Mouse (Mus musculus) stomach, postnatal 0 days (tissue): ENCODE measurements around the gene Gm13283. TPM values are rescaled to one million over a fixed set of nuclear protein-coding genes. Genes with fewer than 3 reads are reported as not detected.
"Not testable (repeated sequence)": the region's sequence is repeated elsewhere in the genome, so short reads cannot be mapped to it uniquely, and the experiment has no call there.

Source experiments
- ATAC-seq: fragments of 200-750 bp; cut with Nextera tagmentation; 2 replicates; pipeline ENCODE4 v1.8.0; 2017; ENCODE audit not compliant: low FRiP score, low TSS enrichment
- DNase-seq: peaks from one replicate; pipeline ENCODE4 v3.0.0-alpha.2; 2016; ENCODE audit warnings: low spot score
- H3K27ac ChIP-seq: fragments of 300-500 bp; sonication (generic); replicated peaks from 2 replicates; pipeline ENCODE4 v1.5.1; 2014; ENCODE audit warnings: mild to moderate bottlenecking, control low read depth
- H3K27me3 ChIP-seq: fragments of 300-500 bp; sonication (generic); 2 replicates; pipeline ENCODE4 v1.6.1; 2014; ENCODE audit warnings: low read length; ENCODE audit not compliant: control insufficient read depth, insufficient read depth
- H3K36me3 ChIP-seq: fragments of 300-500 bp; sonication (generic); 2 replicates; pipeline ENCODE4 v1.6.1; 2014; ENCODE audit warnings: low read length, mixed read lengths; ENCODE audit not compliant: control insufficient read depth, insufficient read depth
- H3K4me1 ChIP-seq: fragments of 300-500 bp; sonication (generic); replicated peaks from 2 replicates; pipeline ENCODE4 v1.6.1; 2014; ENCODE audit warnings: antibody characterized with exemption; ENCODE audit not compliant: control insufficient read depth, insufficient read depth
- H3K4me2 ChIP-seq: fragments of 300-500 bp; sonication (generic); replicated peaks from 2 replicates; pipeline ENCODE4 v1.6.1; 2014; ENCODE audit warnings: low read depth, mild to moderate bottlenecking, control low read depth, moderate library complexity
- H3K4me3 ChIP-seq: fragments of 300-500 bp; sonication (generic); 2 replicates; pipeline ENCODE4 v1.5.1; 2014; ENCODE audit warnings: low read depth, low read length, control low read depth
- H3K9ac ChIP-seq: fragments of 300-500 bp; sonication (generic); 2 replicates; pipeline ENCODE4 v1.6.1; 2014; ENCODE audit warnings: mild to moderate bottlenecking, low read length, control low read depth, mixed read lengths
- H3K9me3 ChIP-seq: fragments of 300-500 bp; sonication (generic); 2 replicates; pipeline ENCODE4 v1.6.1; 2016; ENCODE audit warnings: low read length; ENCODE audit not compliant: control insufficient read depth
- CTCF ChIP-seq: IDR thresholded peaks from 2 replicates; pipeline ENCODE4 v1.5.1; 2016; ENCODE audit warnings: antibody characterized with exemption, low read depth, mild to moderate bottlenecking, moderate library complexity
- WGBS: fragments of 180-500 bp; shearing (Covaris S2); extraction: QIAGEN DNeasy Blood & Tissue Kit; methylation state at CpG from one replicate; pipeline ENCODE4 v1.1.7; 2014; 5-methylcytosine and 5-hydroxymethylcytosine counted together
- polyA plus RNA-seq: library from polyadenylated mRNA; unstranded; fragments of >200 nt; fragmentation: Nextera tagmentation; extraction: Ambion mirVana; gene quantifications from 2 replicates; pipeline ENCODE4 v1.2.1, GENCODE M21; 2015

Gene Gm13283
- polyA plus RNA-seq, 1 experiment from 2014 or later = 0.24 TPM

- H3K27ac ChIP-seq, H3K9me3 ChIP-seq, H3K4me1 ChIP-seq, H3K4me2 ChIP-seq, H3K4me3 ChIP-seq, H3K9ac ChIP-seq, H3K36me3 ChIP-seq, DNase-seq, H3K27me3 ChIP-seq, ATAC-seq: not testable (repeated sequence)
- WGBS = 0% methylated on average over 7 of the region's 52 CpGs
- peak; percentile 47 for TF ChIP-seq CTCF
Measured at GRCm38 (mm10) chr4:88793936-88794675, 34.2 kb downstream of the Gm13283 start, which contains the start of gene Gm13275. Gene Gm13275, plus strand, starts transcription at chr4:88794487.

- H3K27me3 ChIP-seq, H3K36me3 ChIP-seq, DNase-seq, ATAC-seq, H3K4me2 ChIP-seq, H3K4me3 ChIP-seq, H3K4me1 ChIP-seq, H3K9me3 ChIP-seq, H3K9ac ChIP-seq, H3K27ac ChIP-seq: not testable (repeated sequence)
- no CpG with 5 or more reads among the region's 28 CpGs for WGBS
Measured at GRCm38 (mm10) chr4:88797097-88797496, 37.2 kb downstream of the Gm13283 start, which contains the start of gene Gm13279. Gene Gm13279, plus strand, starts transcription at chr4:88797397.

- H3K9ac ChIP-seq, DNase-seq, H3K36me3 ChIP-seq, H3K27ac ChIP-seq, H3K27me3 ChIP-seq, H3K4me2 ChIP-seq, H3K4me1 ChIP-seq, ATAC-seq, H3K9me3 ChIP-seq, H3K4me3 ChIP-seq: not testable (repeated sequence)
- WGBS = 21% methylated on average over 2 of the region's 7 CpGs
Measured at GRCm38 (mm10) chr4:88799365-88799764, 39.4 kb downstream of the Gm13283 start, which contains the start of gene Gm13285. Gene Gm13285, plus strand, starts transcription at chr4:88799665.

GRCm38 (mm10) chr4:88802954-88803353, 43.0 kb downstream of the Gm13283 start, which contains the start of gene Gm13287:
Gene Gm13287, plus strand, starts transcription at chr4:88803254.
- not testable (repeated sequence) for H3K4me2 ChIP-seq, H3K4me1 ChIP-seq, DNase-seq, H3K27ac ChIP-seq, H3K9me3 ChIP-seq, H3K27me3 ChIP-seq, H3K4me3 ChIP-seq, H3K36me3 ChIP-seq, H3K9ac ChIP-seq, ATAC-seq
- no CpG with 5 or more reads among the region's 29 CpGs for WGBS

GRCm38 (mm10) chr4:88805231-88805630, 45.3 kb downstream of the Gm13283 start, which contains the start of gene Gm13288:
Gene Gm13288, plus strand, starts transcription at chr4:88805531.
- not testable (repeated sequence) for H3K27me3 ChIP-seq, H3K4me2 ChIP-seq, H3K4me3 ChIP-seq, H3K36me3 ChIP-seq, H3K27ac ChIP-seq, DNase-seq, H3K9ac ChIP-seq, H3K4me1 ChIP-seq, H3K9me3 ChIP-seq, ATAC-seq
- WGBS = no CpG with 5 or more reads among the region's 8 CpGs

- H3K9me3 ChIP-seq, H3K4me3 ChIP-seq, H3K9ac ChIP-seq, H3K4me2 ChIP-seq, H3K27me3 ChIP-seq, H3K4me1 ChIP-seq, DNase-seq, H3K27ac ChIP-seq, H3K36me3 ChIP-seq, ATAC-seq: not testable (repeated sequence)
- TF ChIP-seq CTCF = peak; percentile 46
- WGBS = 3% methylated on average over 6 of the region's 34 CpGs
Measured at GRCm38 (mm10) chr4:88805761-88806160, 45.8 kb downstream of the Gm13283 start.

Other genes starting within 250 kb of the Gm13283 start
- not detected in 2 replicates for gene Ifnb1, start 237.3 kb upstream of the Gm13283 start, polyA plus RNA-seq
- not detected in 2 replicates for gene Ifna15, start 201.9 kb upstream of the Gm13283 start, polyA plus RNA-seq
- not detected in 2 replicates for gene Ifna14, start 188.3 kb upstream of the Gm13283 start, polyA plus RNA-seq
- not detected in 2 replicates for gene Ifna9, start 167.7 kb upstream of the Gm13283 start, polyA plus RNA-seq
- not detected in 2 replicates for gene Ifna12, start 156.7 kb upstream of the Gm13283 start, polyA plus RNA-seq
- not detected in 2 replicates for gene C87499, start 125.7 kb upstream of the Gm13283 start, polyA plus RNA-seq
- gene Ifna13, start 115.7 kb upstream of the Gm13283 start, polyA plus RNA-seq = not detected in 2 replicates
- gene Ifna16, start 83.2 kb upstream of the Gm13283 start, polyA plus RNA-seq = not detected in 2 replicates
- gene Ifna2, start 76.2 kb upstream of the Gm13283 start, polyA plus RNA-seq = not detected in 2 replicates
- not detected in 2 replicates for gene Ifnab, start 68.8 kb upstream of the Gm13283 start, polyA plus RNA-seq
- 0.19 and 0.51 TPM in 2 replicates for gene Gm26566, start 38.3 kb upstream of the Gm13283 start, polyA plus RNA-seq
- gene Klhl9, start 37.7 kb upstream of the Gm13283 start, polyA plus RNA-seq = 39.8 and 40.6 TPM in 2 replicates
- not detected in 2 replicates for gene Gm13271, start 5.3 kb upstream of the Gm13283 start, polyA plus RNA-seq
- 0.55 TPM in 1 of 2 replicates, not detected in the other for gene Gm13290, start 13.7 kb downstream of the Gm13283 start, polyA plus RNA-seq
- not detected in 2 replicates for gene Gm13289, start 16.8 kb downstream of the Gm13283 start, polyA plus RNA-seq
- not detected in 2 replicates for gene Gm13272, start 19.7 kb downstream of the Gm13283 start, polyA plus RNA-seq
- gene Ifnz, start 22.0 kb downstream of the Gm13283 start, polyA plus RNA-seq = 0.25 and 0.47 TPM in 2 replicates
- gene Gm13276, start 25.6 kb downstream of the Gm13283 start, polyA plus RNA-seq = 0.45 TPM in 1 of 2 replicates, not detected in the other
- not detected in 2 replicates for gene Gm13277, start 28.5 kb downstream of the Gm13283 start, polyA plus RNA-seq
- not detected in 2 replicates for gene Gm13278, start 31.4 kb downstream of the Gm13283 start, polyA plus RNA-seq
- gene Gm13275, start 34.4 kb downstream of the Gm13283 start, polyA plus RNA-seq = not detected in 2 replicates
- gene Gm13279, start 37.3 kb downstream of the Gm13283 start, polyA plus RNA-seq = not detected in 2 replicates
- 0.92 and 1.3 TPM in 2 replicates for gene Gm13285, start 39.5 kb downstream of the Gm13283 start, polyA plus RNA-seq
- gene Gm13287, start 43.1 kb downstream of the Gm13283 start, polyA plus RNA-seq = not detected in 2 replicates
- not detected in 2 replicates for gene Gm13288, start 45.4 kb downstream of the Gm13283 start, polyA plus RNA-seq
- gene Ifna7, start 56.1 kb downstream of the Gm13283 start, polyA plus RNA-seq = not detected in 2 replicates
- not detected in 2 replicates for gene Ifna11, start 59.8 kb downstream of the Gm13283 start, polyA plus RNA-seq
- gene Ifna6, start 67.3 kb downstream of the Gm13283 start, polyA plus RNA-seq = not detected in 2 replicates
- not detected in 2 replicates for gene Ifna5, start 75.4 kb downstream of the Gm13283 start, polyA plus RNA-seq
- not detected in 2 replicates for gene Ifna4, start 81.7 kb downstream of the Gm13283 start, polyA plus RNA-seq
- gene Ifna1, start 90.0 kb downstream of the Gm13283 start, polyA plus RNA-seq = not detected in 2 replicates
- gene Ifne, start 120.1 kb downstream of the Gm13283 start, polyA plus RNA-seq = 0.85 and 1.1 TPM in 2 replicates